Mouse (Mus musculus) spleen, postnatal 10 days (tissue): ENCODE data around the gene Galnt16.
A peak's percentile ranks its signal among the peaks of the same experiment; 100 is the strongest.

Experiments
- DNase-seq, 2 experiments: peaks; one replicate each; pipeline ENCODE4 v3.0.0; 2021 to 2022; ENCODE audit warnings: low spot score in 2 of 2

Galnt16 gene

DNA sequence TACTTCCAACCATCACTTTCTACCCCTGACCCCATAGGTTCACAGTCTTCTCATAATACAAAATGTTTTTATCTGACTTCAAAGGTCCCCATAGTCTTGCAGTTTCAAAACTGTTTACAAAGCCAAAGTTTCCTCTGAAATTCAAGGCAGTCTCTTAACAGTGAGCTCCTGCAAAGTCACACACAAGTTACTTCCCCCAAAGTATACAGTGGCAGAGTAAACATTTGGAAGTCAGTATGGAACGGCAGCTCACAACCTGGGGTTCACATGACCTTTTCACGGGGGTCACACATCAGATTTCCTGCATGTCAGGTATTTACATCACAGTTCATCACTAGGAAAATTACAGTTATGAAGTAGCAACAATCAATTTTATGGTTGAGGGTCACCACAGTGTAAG lies 145.9 kb downstream of the Galnt16 start:
- DNase-seq, result no peak

DNA sequence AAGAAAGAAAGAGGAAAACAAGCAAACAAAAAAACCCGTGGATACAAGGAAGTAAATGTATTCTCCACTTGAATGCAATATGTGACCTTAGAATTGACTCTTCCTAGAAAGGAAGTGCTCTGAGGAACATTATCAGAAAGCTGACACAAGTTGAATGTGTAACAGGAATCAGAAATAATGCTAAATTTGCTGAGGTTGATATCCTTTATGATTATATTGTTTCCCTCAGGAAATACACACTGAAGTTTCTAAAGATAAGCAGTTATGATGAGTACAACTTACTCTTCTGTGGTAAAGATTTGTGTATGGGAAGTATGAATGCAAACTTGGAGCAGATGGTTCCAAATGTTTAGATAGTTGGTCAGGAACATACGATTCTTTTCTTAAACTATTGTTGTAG lies 150.3 kb downstream of the Galnt16 start:
- no peak for DNase-seq

DNA sequence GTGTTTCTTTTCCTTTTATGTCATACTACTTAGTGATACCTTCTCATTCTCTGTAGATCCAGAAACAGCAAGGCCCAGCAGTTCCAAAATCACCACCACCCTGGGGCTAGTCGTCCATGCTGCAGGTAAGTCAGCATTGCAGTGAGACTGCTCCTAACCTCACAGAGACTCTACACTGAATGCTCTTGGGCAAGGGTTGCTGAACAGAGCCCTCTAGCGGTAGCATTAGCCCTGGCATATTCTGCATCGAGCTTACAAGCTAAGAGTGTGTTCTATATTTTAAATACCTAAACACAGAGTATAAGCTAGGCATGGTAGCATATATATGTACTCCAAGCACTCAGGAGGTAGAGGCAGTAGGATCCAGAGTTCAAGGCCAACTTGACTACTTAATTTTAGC lies 155.1 kb downstream of the Galnt16 start:
- peak; percentile 20 to 57 for DNase-seq
